Comparison of ENCODE assay signal across 9 mouse cellular contexts in genomic region chr11:89165278-89165677, GRCm38 (mm10).
A peak's percentile ranks its signal among the peaks of the same experiment; 100 is the strongest.
DNase-seq lines count a peak whose midpoint lies in the region; ATAC-seq and TF ChIP-seq lines count a peak whose summit lies in the region.
"Had no signal": no experiment of that assay in that cellular context is flagged by ENCODE, and none has a peak within 500 bp of the region (broad histone marks: within the 10 kb centered on the region; RNA-seq: fewer than 3 reads in every experiment).

No protein-coding gene starts in this region.

- no peak for TF ChIP-seq EP300 in lung, postnatal 0 days (IDR thresholded peaks at IDR 0.05)

- H3K4me2 ChIP-seq in lung, postnatal 0 days (replicated peaks; ENCODE audit: low read depth, low read length), result no peak overlapping the region

- in situ Hi-C loops in ES-E14 (cut with MboI; ENCODE audit: low sequenced_read_pairs in 2 of 2, unreplicated experiment in 2 of 2), result loop anchor here (10.0 kb wide), 1 partner anchor 140 kb away; the partner anchor contains the start of gene Nog (in 2 of the 2)

- no peaks in the 10 kb centered on the region for H3K4me1 ChIP-seq in ES-E14 (ENCODE audit: control insufficient read depth in 2 of 2, insufficient read depth in 2 of 2, low read length in 2 of 2, poor library complexity in 1 of 2)
- no peaks in the 10 kb centered on the region for H3K4me1 ChIP-seq in lung, postnatal 0 days (ENCODE audit: insufficient read depth, low read depth, low read length)

- WGBS in lung, postnatal 0 days, result 13% methylated on average over 6 of the region's 6 CpGs

- peak; percentile 95 for TF ChIP-seq CTCF in lung, postnatal 0 days (IDR thresholded peaks at IDR 0.05)

- H3K4me3 ChIP-seq in ES-E14 (ENCODE audit: insufficient read depth in 1 of 2, low read depth in 1 of 2, low read length in 2 of 2, poor library complexity in 1 of 2, severe bottlenecking in 1 of 2), result no peak overlapping the region
- H3K4me3 ChIP-seq in lung, postnatal 0 days (ENCODE audit: low read depth, low read length), result no peak overlapping the region

- H3K36me3 ChIP-seq in ES-E14 (ENCODE audit: control insufficient read depth, insufficient read depth, low read length, poor library complexity, severe bottlenecking), result no peaks in the 10 kb centered on the region
- H3K36me3 ChIP-seq in lung, postnatal 0 days (ENCODE audit: insufficient read depth, low read length), result no peaks in the 10 kb centered on the region

- peak; percentile 82 for ATAC-seq in granulocyte monocyte progenitor cell, adult 5-6 weeks (replicated peaks; ENCODE audit: poor library complexity, severe bottlenecking)
- ATAC-seq in lung, postnatal 0 days, result 0 out of 2 replicates have a peak, but pooled peaks have one; percentile 35

- H3K27ac ChIP-seq in ES-E14 (ENCODE audit: insufficient read depth, low read depth, low read length, poor library complexity, severe bottlenecking), result no peak overlapping the region
- no peak overlapping the region for H3K27ac ChIP-seq in lung, postnatal 0 days (ENCODE audit: low read length)
- H3K27ac ChIP-seq: macrophage had no signal

- H3K27me3 ChIP-seq in lung, postnatal 0 days (replicated peaks; ENCODE audit: insufficient read depth, low read length), result no peaks in the 10 kb centered on the region

- DNase-seq in ES-E14 (ENCODE audit: low read depth, low spot score), result peak; percentile 77
- DNase-seq in adrenal gland, postnatal 25 days, result peak; percentile 91
- peak; percentile 80 for DNase-seq in embryo, embryonic 9.5 days (ENCODE audit: extremely low spot score)
- peak; percentile 72 to 76 for DNase-seq in layer of hippocampus, adult 18-20 months (ENCODE audit: low spot score in 2 of 2)
- DNase-seq in lung, postnatal 0 days (ENCODE audit: low spot score), result peak; percentile 87
- DNase-seq in right cerebral cortex, postnatal 10 days (ENCODE audit: low spot score in 2 of 2), result peak; percentile 77 to 92
- peak; percentile 86 for DNase-seq in urinary bladder, postnatal 14 days (ENCODE audit: low spot score)

- no peaks in the 10 kb centered on the region for H3K9me3 ChIP-seq in ES-E14 (ENCODE audit: control insufficient read depth, insufficient read depth, low read depth, low read length)
- no peaks in the 10 kb centered on the region for H3K9me3 ChIP-seq in lung, postnatal 0 days (ENCODE audit: low read length)

- H3K9ac ChIP-seq in ES-E14 (ENCODE audit: insufficient read depth, low read depth, low read length, poor library complexity, severe bottlenecking), result no peak overlapping the region
- H3K9ac ChIP-seq in lung, postnatal 0 days (replicated peaks; ENCODE audit: low read depth), result no peak overlapping the region

TF ChIP-seq in ES-E14, 5 proteins besides CTCF, POLR2A, EP300 and RAD21:
- peak; percentile 97 for TF ChIP-seq ZC3H11A (IDR thresholded peaks at IDR 0.05; ENCODE audit: borderline replicate concordance, low read depth, low read length)
- no peak for TF ChIP-seq MAFK (IDR thresholded peaks at IDR 0.05; ENCODE audit: insufficient read depth, low read depth, low read length)
